Mouse (Mus musculus) forebrain, embryonic 14.5 days (tissue): ENCODE measurements around the gene Camkmt. TPM values are rescaled to one million over a fixed set of nuclear protein-coding genes. Genes with fewer than 3 reads are reported as not detected.

Experiments used
- ATAC-seq: fragments of 200-750 bp; cut with Nextera tagmentation; 2 replicates; pipeline ENCODE4 v1.8.0; 2017; ENCODE audit warnings: mild to moderate bottlenecking, moderate library complexity
- DNase-seq: peaks from one replicate; pipeline ENCODE4 v3.0.0-alpha.2; 2015; ENCODE audit warnings: low spot score
- H3K27ac ChIP-seq: fragments of 300-500 bp; sonication (generic); 2 replicates; pipeline ENCODE4 v1.5.1; 2014; ENCODE audit warnings: low read depth, mild to moderate bottlenecking, control low read depth, low read length, moderate library complexity
- H3K27me3 ChIP-seq: fragments of 300-500 bp; sonication (generic); replicated peaks from 2 replicates; pipeline ENCODE4 v1.6.1; 2014; ENCODE audit warnings: low read length, control low read depth, mixed read lengths; ENCODE audit not compliant: control insufficient read depth, insufficient read depth
- H3K36me3 ChIP-seq: fragments of 300-500 bp; sonication (generic); 2 replicates; pipeline ENCODE4 v1.6.1; 2014; ENCODE audit warnings: low read length, control low read depth; ENCODE audit not compliant: control insufficient read depth, insufficient read depth
- H3K4me1 ChIP-seq: fragments of 300-500 bp; sonication (generic); 2 replicates; pipeline ENCODE4 v1.6.1; 2014; ENCODE audit warnings: antibody characterized with exemption, low read length, control low read depth; ENCODE audit not compliant: control insufficient read depth, insufficient read depth
- H3K4me2 ChIP-seq: fragments of 300-500 bp; sonication (generic); 2 replicates; pipeline ENCODE4 v1.6.1; 2014; ENCODE audit warnings: mild to moderate bottlenecking, control low read depth, low read length
- H3K4me3 ChIP-seq: fragments of 300-500 bp; sonication (generic); 2 replicates; pipeline ENCODE4 v1.5.1; 2014; ENCODE audit warnings: low read depth, low read length, control low read depth
- H3K9ac ChIP-seq: fragments of 300-500 bp; sonication (generic); 2 replicates; pipeline ENCODE4 v1.6.1; 2014; ENCODE audit warnings: mild to moderate bottlenecking, low read length, control low read depth, moderate library complexity
- H3K9me3 ChIP-seq: fragments of 300-500 bp; sonication (generic); replicated peaks from 2 replicates; pipeline ENCODE4 v1.6.1; 2016; ENCODE audit warnings: low read length, control low read depth, mixed read lengths; ENCODE audit not compliant: control insufficient read depth
- WGBS: fragments of 180-500 bp; shearing (Covaris S2); extraction: QIAGEN DNeasy Blood & Tissue Kit; methylation state at CpG from one replicate; pipeline ENCODE4 v1.1.7; 2014; 5-methylcytosine and 5-hydroxymethylcytosine counted together
- polyA plus RNA-seq: library from polyadenylated mRNA; unstranded; fragments of >200 nt; fragmentation: Nextera tagmentation; extraction: Ambion mirVana; gene quantifications from 2 replicates; pipeline ENCODE4 v1.2.1, GENCODE M21; 2014

Gene Camkmt
- polyA plus RNA-seq, 1 experiment from 2014 or later, result 15.9 TPM

GRCm38 (mm10) chr17:85428831-85429230 lies 338.5 kb downstream of the Camkmt start:
- ATAC-seq, result no peak
- DNase-seq, result no peak
- WGBS, result 91% methylated on average over 7 of the region's 7 CpGs
- Histone ChIP-seq H3K9me3 (no peaks in the 10 kb centered on the region), H3K9ac (no peak overlapping the region), H3K4me3 (no peak overlapping the region), H3K27me3 (no peaks in the 10 kb centered on the region), H3K4me2 (no peak overlapping the region), H3K4me1 (no peaks in the 10 kb centered on the region), H3K36me3 (no peaks in the 10 kb centered on the region), H3K27ac (no peak overlapping the region)

DNA sequence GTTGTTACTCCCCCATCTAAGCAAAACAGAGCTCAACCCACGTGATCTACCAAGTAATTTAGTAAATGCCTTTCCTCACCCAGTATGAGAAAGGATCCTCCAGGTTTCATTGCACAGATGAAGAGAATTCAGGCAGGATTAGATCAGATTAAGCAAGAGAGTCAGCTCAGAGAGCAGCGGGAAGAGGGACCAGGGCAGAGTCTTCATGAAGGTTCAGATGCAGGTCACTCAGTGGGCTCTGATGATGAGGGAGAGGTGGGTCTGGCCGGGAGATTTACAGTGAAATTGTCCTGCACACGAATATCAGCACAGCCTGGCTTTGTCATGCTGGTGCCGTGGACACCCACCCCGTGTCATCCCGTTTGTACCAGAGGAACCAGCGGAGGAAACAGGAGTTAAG lies 342.6 kb downstream of the Camkmt start:
- H3K4me3 ChIP-seq, result no peak overlapping the region
- no peak overlapping the region for H3K4me2 ChIP-seq
- no peaks in the 10 kb centered on the region for H3K36me3 ChIP-seq
- no peak for ATAC-seq
- DNase-seq, result no peak
- WGBS, result 42% methylated on average over 8 of the region's 8 CpGs
- H3K9ac ChIP-seq, result no peak overlapping the region
- H3K27me3 ChIP-seq, result no peaks in the 10 kb centered on the region
- H3K4me1 ChIP-seq, result no peaks in the 10 kb centered on the region
- no peaks in the 10 kb centered on the region for H3K9me3 ChIP-seq
- H3K27ac ChIP-seq, result no peak overlapping the region

GRCm38 (mm10) chr17:85443036-85443435 lies 352.7 kb downstream of the Camkmt start:
- Histone ChIP-seq H3K4me1 (no peaks in the 10 kb centered on the region), H3K4me3 (no peak overlapping the region), H3K36me3 (no peaks in the 10 kb centered on the region), H3K4me2 (no peak overlapping the region), H3K27me3 (0 out of 2 replicates have a peak, but pooled peaks cover 3% of the 10 kb centered on the region), H3K9me3 (no peaks in the 10 kb centered on the region), H3K9ac (no peak overlapping the region), H3K27ac (no peak overlapping the region)
- DNase-seq (no peak), ATAC-seq (no peak)
- WGBS, result 89% methylated on average over 8 of the region's 8 CpGs

DNA sequence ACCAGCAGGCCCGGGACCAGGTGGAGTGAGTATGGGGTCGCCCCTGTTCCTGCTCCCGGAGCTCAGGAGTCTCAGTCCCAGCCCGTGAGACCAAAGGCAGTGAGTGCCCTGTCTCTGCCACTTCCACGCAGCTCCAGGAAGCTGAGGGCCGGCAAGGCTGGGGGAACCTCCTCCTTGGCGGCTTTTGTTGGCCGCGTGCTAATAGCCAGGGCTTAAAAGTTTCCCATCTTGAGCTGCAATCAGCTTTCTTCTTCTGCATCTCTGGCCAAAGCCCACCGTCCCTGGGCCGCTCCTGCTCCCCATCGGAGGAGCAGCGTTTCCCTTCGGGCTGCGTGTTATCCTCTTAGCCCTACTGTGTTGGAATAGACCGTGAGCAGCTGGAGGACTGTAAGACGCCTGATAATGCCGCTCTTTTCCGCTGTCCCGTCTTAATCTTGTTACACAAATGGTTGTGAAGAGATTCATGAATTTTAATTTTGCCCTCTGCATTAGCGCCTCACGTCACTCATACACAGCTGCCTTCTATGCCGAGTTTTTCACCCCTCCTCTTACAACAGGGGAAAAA lies 364.1 kb downstream of the Camkmt start:
- Histone ChIP-seq H3K27ac (peak overlapping the region; percentile 40; the same call in 1 of the 2 replicates), H3K4me2 (peak overlapping the region; percentile 50), H3K9me3 (no peaks in the 10 kb centered on the region), H3K4me3 (peak overlapping the region; percentile 13; the same call in 1 of the 2 replicates), H3K9ac (0 out of 2 replicates have a peak overlapping the region, but pooled peaks have one; percentile 25), H3K27me3 (peaks cover 36% of the 10 kb centered on the region), H3K36me3 (no peaks in the 10 kb centered on the region), H3K4me1 (peaks cover 7% of the 10 kb centered on the region)
- ATAC-seq (peak; percentile 69), DNase-seq (peak; percentile 73)
- 2% methylated on average over 23 of the region's 23 CpGs for WGBS

GRCm38 (mm10) chr17:85455063-85455462 lies 364.7 kb downstream of the Camkmt start:
- peaks cover 7% of the 10 kb centered on the region for H3K4me1 ChIP-seq
- no peaks in the 10 kb centered on the region for H3K36me3 ChIP-seq
- DNase-seq (no peak), ATAC-seq (peak; percentile 32; the same call in 1 of the 2 replicates)
- 0 out of 2 replicates have a peak overlapping the region, but pooled peaks have one; percentile 8 for H3K4me3 ChIP-seq
- no peaks in the 10 kb centered on the region for H3K9me3 ChIP-seq
- H3K27me3 ChIP-seq, result peaks cover 40% of the 10 kb centered on the region
- H3K4me2 ChIP-seq, result peak overlapping the region; percentile 50
- H3K9ac ChIP-seq, result no peak overlapping the region
- WGBS, result under 1% methylated on average over 16 of the region's 16 CpGs
- H3K27ac ChIP-seq, result no peak overlapping the region

- H3K4me3 ChIP-seq, result no peak overlapping the region
- H3K27me3 ChIP-seq, result peaks cover 63% of the 10 kb centered on the region
- no peaks in the 10 kb centered on the region for H3K36me3 ChIP-seq
- H3K4me1 ChIP-seq, result peaks cover 7% of the 10 kb centered on the region
- H3K27ac ChIP-seq, result no peak overlapping the region
- peak; percentile 66 for DNase-seq
- peak overlapping the region; percentile 16; the same call in 1 of the 2 replicates for H3K4me2 ChIP-seq
- no peak overlapping the region for H3K9ac ChIP-seq
- no peaks in the 10 kb centered on the region for H3K9me3 ChIP-seq
- peak; percentile 56; the same call in 1 of the 2 replicates for ATAC-seq
- 2% methylated on average over 14 of the region's 14 CpGs for WGBS
Observed at GRCm38 (mm10) chr17:85458075-85458474, 367.7 kb downstream of the Camkmt start.

- peaks cover 7% of the 10 kb centered on the region for H3K4me1 ChIP-seq
- H3K4me3 ChIP-seq, result no peak overlapping the region
- ATAC-seq (no peak), DNase-seq (no peak)
- H3K27ac ChIP-seq, result no peak overlapping the region
- no peak overlapping the region; the same call in 1 of the 2 replicates for H3K9ac ChIP-seq
- H3K4me2 ChIP-seq, result peak overlapping the region; percentile 16; the same call in 1 of the 2 replicates
- 3% methylated on average over 9 of the region's 9 CpGs for WGBS
- peaks cover 63% of the 10 kb centered on the region for H3K27me3 ChIP-seq
- H3K9me3 ChIP-seq, result no peaks in the 10 kb centered on the region
- H3K36me3 ChIP-seq, result no peaks in the 10 kb centered on the region
Observed at GRCm38 (mm10) chr17:85458589-85458988, 368.2 kb downstream of the Camkmt start.

DNA sequence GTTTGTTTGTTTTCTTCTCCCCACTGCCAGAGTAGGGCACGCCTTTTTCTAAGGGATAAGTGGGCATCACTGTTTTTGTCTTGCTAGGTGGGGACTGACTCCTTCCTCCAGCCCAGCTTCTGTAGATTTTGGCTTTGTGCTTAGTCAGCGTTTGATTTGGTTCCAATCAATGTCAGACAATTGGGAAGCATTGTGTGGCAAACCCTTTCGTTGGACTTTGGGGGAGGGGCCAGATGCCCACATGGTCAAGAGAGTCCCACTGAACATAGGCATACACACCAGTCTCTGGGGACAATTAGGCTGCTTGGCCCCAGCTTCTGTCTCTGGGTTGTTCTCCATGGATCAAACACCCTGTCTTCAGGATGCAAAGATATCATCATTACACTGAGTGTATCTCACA lies 371.2 kb downstream of the Camkmt start:
- WGBS, result 32% methylated on average over 3 of the region's 3 CpGs
- Histone ChIP-seq H3K27me3 (peaks cover 62% of the 10 kb centered on the region), H3K9me3 (no peaks in the 10 kb centered on the region), H3K36me3 (no peaks in the 10 kb centered on the region), H3K4me1 (peaks cover 6% of the 10 kb centered on the region; the same call in 1 of the 2 replicates), H3K27ac (no peak overlapping the region), H3K4me3 (no peak overlapping the region), H3K4me2 (no peak overlapping the region), H3K9ac (no peak overlapping the region)
- ATAC-seq (no peak), DNase-seq (no peak)
